Mouse (Mus musculus): ENCODE measurements at regions not wholly inside any gene's neighbourhood (a gene's known extent, or its start where the extent isn't known, plus 50 kb on each side); places are given as distances from the start of the nearest gene placed in this dataset.

GRCm38 (mm10) chr3:6681411-6681810 lies 61.2 kb upstream of the 1700008P02Rik start:
- no peak for DNase-seq (ENCODE audit: low spot score)

DNA sequence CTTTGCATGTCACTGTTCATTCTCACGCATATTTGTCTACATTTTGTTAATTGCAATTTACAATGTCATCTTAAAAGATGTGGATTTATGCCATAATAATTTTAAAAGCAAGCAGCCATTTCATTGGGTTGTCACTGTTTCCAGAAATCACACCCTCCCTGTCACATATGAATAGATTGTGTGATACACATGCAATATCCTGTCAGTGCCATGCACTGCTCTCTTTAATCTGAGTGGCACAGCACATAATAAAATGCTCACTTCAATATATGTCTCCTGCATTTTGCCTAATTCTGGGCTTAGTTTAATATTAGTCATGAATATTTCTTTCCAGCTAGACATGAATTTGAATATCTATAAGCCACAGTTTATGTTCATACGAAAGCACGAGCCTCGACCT lies 56.1 kb upstream of the 1700008P02Rik start:
- DNase-seq (ENCODE audit: low spot score) = no peak

GRCm38 (mm10) chr3:6675354-6675753 lies 55.1 kb upstream of the 1700008P02Rik start:
- DNase-seq (ENCODE audit: low spot score) = no peak
